Mouse (Mus musculus) kidney, postnatal 36 days (tissue): ENCODE results near the gene Lmf2.
A peak's percentile ranks its signal among the peaks of the same experiment; 100 is the strongest.

Experiments
- DNase-seq, 2 experiments: peaks; one replicate each; pipeline ENCODE4 v3.0.0; 2021 to 2022; ENCODE audit warnings: mixed read lengths in 2 of 2

Lmf2 gene

DNA sequence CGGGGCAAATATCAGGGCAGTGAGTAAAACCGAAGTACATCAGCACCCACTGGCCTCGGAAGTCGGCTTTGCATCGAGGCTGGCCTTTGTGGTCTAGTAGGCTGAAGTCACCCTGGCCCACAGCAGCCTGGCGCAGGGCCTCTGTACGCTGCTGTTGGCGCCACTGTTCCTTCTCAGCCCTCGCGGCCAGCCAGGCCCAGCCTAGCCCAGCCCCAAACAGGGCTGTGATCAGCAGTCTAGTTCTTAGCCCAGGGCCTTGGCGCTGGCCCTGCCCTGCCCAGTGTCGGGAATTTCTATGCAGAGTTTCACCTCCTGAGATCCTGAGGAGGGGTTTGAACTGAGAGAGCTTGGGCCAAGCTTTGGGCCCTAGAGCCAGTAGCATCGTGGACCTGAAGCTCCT lies 16.6 kb upstream of the Lmf2 start:
- DNase-seq, result no peak

GRCm38 (mm10) chr15:89365141-89365551 lies 9.7 kb upstream of the Lmf2 start:
- DNase-seq, result no peak

- no peak for DNase-seq
Observed at GRCm38 (mm10) chr15:89363051-89363450, 7.6 kb upstream of the Lmf2 start.

DNA sequence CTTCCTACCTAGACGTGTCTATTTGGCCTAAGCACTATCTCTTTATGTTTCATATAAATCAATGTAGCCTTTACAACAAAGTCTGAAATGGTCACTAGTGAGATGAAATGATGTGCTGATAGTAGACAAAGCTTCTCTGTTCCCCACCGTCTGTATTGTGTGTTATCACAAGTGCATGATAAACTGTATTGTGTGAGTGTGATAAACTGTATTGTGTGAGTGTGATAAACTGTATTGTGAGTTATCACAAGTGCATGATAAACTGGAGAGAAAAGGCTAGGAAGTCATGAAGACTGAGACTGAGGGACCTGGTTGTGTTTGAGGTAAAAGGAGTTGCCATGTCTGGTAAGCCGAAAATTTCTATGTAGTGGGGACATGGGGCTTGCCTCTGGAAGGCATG lies 3.3 kb upstream of the Lmf2 start:
- DNase-seq, result no peak

DNA sequence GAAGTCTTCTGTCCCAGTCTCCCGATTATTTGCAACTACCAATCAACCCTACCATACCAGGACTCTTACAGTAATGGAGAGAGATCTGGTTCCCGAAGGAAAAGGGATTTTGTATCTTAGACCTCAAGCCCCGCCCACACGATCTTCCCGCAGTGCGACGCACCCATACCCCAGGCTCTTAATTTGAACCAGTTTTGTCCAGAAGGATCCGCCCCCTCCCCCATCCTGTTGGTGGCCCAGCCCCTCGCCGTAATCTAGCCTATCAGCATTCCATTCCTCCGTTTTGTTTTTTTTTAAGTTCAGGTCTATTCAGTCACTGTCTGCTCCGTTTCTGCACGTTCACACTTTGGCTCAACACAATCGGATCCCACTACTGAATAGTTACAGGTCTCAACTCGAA lies 913 bp upstream of the Lmf2 start:
- peak; percentile 76 to 82 for DNase-seq

GRCm38 (mm10) chr15:89354455-89354854 lies 1.0 kb downstream of the Lmf2 start:
- no peak for DNase-seq

DNA sequence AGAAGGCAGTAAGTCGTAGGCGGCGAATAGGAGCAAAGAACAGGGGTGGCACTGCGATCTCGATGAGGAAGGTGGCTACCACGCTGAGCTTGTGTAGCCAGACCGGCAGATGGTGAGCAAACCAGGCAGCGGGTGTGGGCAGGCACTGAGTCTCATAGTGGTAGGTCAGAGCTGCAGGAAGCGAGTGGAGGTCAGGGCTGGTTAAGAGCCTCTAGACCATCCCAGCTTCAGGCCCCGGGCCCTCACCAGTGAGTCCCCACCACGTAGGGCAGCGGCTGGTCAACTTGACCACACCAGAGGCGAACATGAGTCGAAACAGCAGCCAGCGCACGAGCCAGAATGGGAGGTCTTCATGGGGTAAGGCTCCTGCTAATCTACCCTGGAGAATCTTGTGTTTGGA lies 1.6 kb downstream of the Lmf2 start:
- no peak for DNase-seq

GRCm38 (mm10) chr15:89352795-89353194 lies 2.7 kb downstream of the Lmf2 start:
- DNase-seq, result no peak

DNA sequence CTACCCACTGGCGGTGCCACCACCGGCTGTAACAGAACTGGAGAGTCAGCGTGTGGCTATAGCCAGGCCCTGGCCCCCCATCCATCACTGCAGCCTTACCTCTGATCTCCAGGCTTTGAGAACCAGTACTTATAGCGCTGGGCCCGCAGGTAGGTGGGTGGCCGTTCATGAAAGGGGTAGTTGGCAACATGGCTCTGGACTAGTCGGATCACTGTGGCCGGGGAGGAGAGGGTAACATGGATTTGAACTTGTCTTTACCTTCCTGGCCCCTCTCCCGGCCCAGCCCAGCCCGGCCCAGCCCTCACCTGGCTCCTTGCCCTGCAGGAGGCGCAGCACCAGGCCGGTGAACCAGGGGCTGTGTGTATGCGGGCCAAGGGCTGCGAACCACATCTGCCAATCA lies 3.4 kb downstream of the Lmf2 start:
- no peak for DNase-seq

DNA sequence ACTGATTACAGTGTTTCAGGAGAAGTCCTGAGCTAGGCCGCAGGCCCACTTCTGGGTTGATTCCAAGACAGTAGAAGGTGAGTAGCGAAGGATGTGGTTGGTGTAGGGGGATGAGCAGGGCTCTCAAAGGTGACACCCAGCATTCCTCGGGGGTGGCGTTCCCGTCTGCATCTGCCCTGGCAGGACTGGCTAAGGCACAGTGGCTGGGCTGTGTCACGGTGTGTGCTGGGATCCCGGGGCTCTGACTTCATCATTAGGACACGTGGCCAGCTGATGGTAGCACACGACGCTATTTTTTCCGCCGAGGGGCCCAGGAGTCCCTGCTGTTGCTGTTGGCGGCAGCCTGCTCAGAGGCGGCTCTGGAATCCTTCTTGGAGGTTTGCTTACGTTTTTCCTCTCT lies 4.2 kb downstream of the Lmf2 start:
- no peak for DNase-seq

GRCm38 (mm10) chr15:89350447-89350846 lies 5.0 kb downstream of the Lmf2 start:
- DNase-seq, result peak in 1 of 2 experiments; percentile 25

DNA sequence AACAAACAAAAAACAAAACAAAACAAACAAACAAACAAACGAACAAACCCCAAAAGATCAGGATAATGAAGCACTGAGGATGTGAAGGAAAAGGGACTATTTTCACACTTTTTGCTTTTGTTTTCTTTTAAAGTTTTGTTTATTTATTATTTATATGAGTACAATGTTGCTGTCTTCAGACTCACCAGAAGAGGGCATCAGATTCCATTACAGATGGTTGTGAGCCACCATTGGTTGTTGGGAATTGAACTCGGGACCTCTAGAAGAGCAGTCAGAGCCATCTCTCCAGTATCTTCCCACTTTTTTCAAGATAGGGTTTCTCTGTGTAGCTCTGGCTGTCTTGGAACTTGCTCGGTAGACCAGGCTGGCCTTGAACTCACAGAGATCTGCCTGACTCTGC lies 12.1 kb downstream of the Lmf2 start:
- DNase-seq, result peak in 1 of 2 experiments; percentile 26

DNA sequence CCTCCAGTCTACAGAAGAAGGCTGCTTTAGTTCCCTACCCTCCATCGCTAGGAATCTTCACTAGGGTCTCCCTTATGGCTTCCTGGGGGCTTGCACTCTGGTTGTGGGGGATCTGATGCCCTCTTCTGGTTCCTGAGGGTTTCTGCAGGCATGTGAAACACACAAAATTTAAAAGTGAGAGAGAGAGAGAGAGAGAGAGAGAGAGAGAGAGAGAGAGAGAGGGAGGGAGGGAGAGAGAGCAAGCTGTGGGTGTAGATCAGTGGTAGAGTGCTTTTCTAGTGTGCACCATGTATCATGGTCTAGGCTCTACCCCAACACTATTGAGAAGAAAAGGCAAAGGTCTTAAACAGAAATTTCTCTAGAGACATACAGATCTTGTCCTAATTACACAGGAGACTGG lies 13.8 kb downstream of the Lmf2 start:
- no peak for DNase-seq

- no peak for DNase-seq
Observed at GRCm38 (mm10) chr15:89340136-89340535, 15.3 kb downstream of the Lmf2 start.

GRCm38 (mm10) chr15:89339696-89340095 lies 15.8 kb downstream of the Lmf2 start:
- no peak for DNase-seq

- peak in 1 of 2 experiments; percentile 48 for DNase-seq
Observed at GRCm38 (mm10) chr15:89336422-89336821, 19.0 kb downstream of the Lmf2 start.

- DNase-seq, result peak; percentile 42 to 59
Observed at GRCm38 (mm10) chr15:89334774-89335537, 20.5 kb downstream of the Lmf2 start.

DNA sequence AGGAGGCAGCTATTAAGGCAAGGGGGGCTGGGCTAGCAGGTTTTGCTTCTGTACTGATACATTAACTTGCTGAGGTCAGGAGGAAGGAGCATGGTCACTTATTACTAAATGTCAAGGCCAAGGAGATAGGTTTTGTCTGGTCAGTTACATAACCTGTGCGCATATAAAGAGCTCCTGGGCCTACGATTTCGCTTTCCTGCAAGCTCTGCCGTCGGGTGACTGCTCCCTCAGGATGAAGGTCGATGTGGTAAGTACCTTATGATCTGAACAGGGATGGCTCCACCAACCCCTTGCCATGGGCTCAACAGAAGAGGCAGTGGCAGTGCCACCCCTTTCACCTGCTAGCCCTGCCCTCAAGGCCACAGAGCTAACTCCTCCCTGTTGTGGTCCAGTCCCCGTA lies 21.2 kb downstream of the Lmf2 start, which contains the start of gene Miox:
Gene Miox (plus strand): TSS at position 128 of the 400 bp plus-strand sequence.
- DNase-seq, result peak; percentile 80 to 91

GRCm38 (mm10) chr15:89326441-89326840 lies 29.0 kb downstream of the Lmf2 start:
- DNase-seq, result peak; percentile 84 to 87

DNA sequence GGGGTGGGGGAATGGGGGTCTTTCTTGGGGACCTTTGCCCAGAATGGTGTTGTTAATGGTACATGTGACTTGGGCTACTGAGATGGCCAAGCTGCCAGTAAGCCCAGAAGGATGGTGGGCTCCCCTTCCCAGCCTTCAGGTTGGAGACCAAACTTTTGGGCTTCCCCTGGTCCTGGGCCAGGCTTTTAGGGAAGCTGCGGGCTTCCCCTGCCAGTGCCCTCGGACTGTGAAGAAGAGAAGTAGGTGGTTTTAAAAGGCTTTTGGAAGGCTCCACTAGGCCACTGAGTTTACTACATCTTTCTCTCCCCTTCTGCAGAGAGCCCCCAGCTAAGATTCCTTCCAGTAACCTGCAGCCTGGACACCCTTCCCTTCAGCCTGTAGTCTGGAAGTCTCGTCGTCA lies 31.8 kb downstream of the Lmf2 start:
- DNase-seq, result no peak

- DNase-seq, result peak in 1 of 2 experiments; percentile 39
Observed at GRCm38 (mm10) chr15:89322670-89323522, 32.6 kb downstream of the Lmf2 start, which contains the start of gene Adm2. Adm2 (plus strand) TSS chr15:89322720.

GRCm38 (mm10) chr15:89321264-89321663 lies 34.2 kb downstream of the Lmf2 start:
- DNase-seq, result no peak

- DNase-seq, result peak in 1 of 2 experiments; percentile 60
Observed at GRCm38 (mm10) chr15:89316146-89316545, 39.3 kb downstream of the Lmf2 start.
